Mouse (Mus musculus): ENCODE results near the gene Spryd3. TPM values are rescaled to one million over a fixed set of nuclear protein-coding genes. Genes with fewer than 3 reads are reported as not detected.

Gene Spryd3
- polyA plus RNA-seq, 1 experiment from 2014 or later, result 22.5 TPM

Other genes with a start within 250 kb of the Spryd3 start
- gene Krt76, start 243.3 kb downstream of the Spryd3 start, polyA plus RNA-seq (2018), result not detected in 3 replicates
- gene Krt4, start 211.5 kb downstream of the Spryd3 start, polyA plus RNA-seq (2018), result not detected in 3 replicates
- gene Krt79, start 195.9 kb downstream of the Spryd3 start, polyA plus RNA-seq (2018), result not detected in 3 replicates
- gene Krt78, start 181.9 kb downstream of the Spryd3 start, polyA plus RNA-seq (2018), result not detected in 3 replicates
- gene Krt8, start 131.8 kb downstream of the Spryd3 start, polyA plus RNA-seq (2018), result not detected in 3 replicates
- gene Krt18, start 108.1 kb downstream of the Spryd3 start, polyA plus RNA-seq (2018), result not detected in 3 replicates
- gene Eif4b, start 62.5 kb downstream of the Spryd3 start, polyA plus RNA-seq (2018), result 153 to 214 TPM (median 191 TPM) in 3 replicates
- 0.37 to 0.66 TPM in 2 of 3 replicates, not detected in the other for gene Tns2, start 35.8 kb downstream of the Spryd3 start, polyA plus RNA-seq (2018)
- gene Igfbp6, start 8.1 kb upstream of the Spryd3 start, polyA plus RNA-seq (2018), result not detected in 3 replicates
- 0.06 to 0.15 TPM in 2 of 3 replicates, not detected in the other for gene Soat2, start 14.3 kb upstream of the Spryd3 start, polyA plus RNA-seq (2018)
- gene Zfp740, start 67.0 kb upstream of the Spryd3 start, polyA plus RNA-seq (2018), result 18.5 to 29.1 TPM (median 19.8 TPM) in 3 replicates
- gene Csad, start 68.5 kb upstream of the Spryd3 start, polyA plus RNA-seq (2018), result 10.6 to 26.7 TPM (median 14.8 TPM) in 3 replicates
- 3.5 to 14.3 TPM (median 5.0 TPM) in 3 replicates for gene Itgb7, start 95.7 kb upstream of the Spryd3 start, polyA plus RNA-seq (2018)
- gene Rarg, start 121.3 kb upstream of the Spryd3 start, polyA plus RNA-seq (2018), result 4.7 to 19.6 TPM (median 7.5 TPM) in 3 replicates
- not detected in 3 replicates for gene Gm9918, start 134.3 kb upstream of the Spryd3 start, polyA plus RNA-seq (2018)
- gene Mfsd5, start 143.2 kb upstream of the Spryd3 start, polyA plus RNA-seq (2018), result 49.9 to 84.0 TPM (median 66.7 TPM) in 3 replicates
- 1.0 to 5.7 TPM (median 3.5 TPM) in 3 replicates for gene Espl1, start 160.0 kb upstream of the Spryd3 start, polyA plus RNA-seq (2018)
- 258 to 355 TPM (median 355 TPM) in 3 replicates for gene Pfdn5, start 189.9 kb upstream of the Spryd3 start, polyA plus RNA-seq (2018)
- 15.1 to 28.2 TPM (median 21.0 TPM) in 3 replicates for gene Myg1, start 195.5 kb upstream of the Spryd3 start, polyA plus RNA-seq (2018)
- 10.7 to 28.2 TPM (median 18.0 TPM) in 3 replicates for gene Aaas, start 214.5 kb upstream of the Spryd3 start, polyA plus RNA-seq (2018)
- not detected in 3 replicates for gene Sp7, start 230.9 kb upstream of the Spryd3 start, polyA plus RNA-seq (2018)